Mouse (Mus musculus): Measurements from ENCODE around the gene Plxdc2.

DNA sequence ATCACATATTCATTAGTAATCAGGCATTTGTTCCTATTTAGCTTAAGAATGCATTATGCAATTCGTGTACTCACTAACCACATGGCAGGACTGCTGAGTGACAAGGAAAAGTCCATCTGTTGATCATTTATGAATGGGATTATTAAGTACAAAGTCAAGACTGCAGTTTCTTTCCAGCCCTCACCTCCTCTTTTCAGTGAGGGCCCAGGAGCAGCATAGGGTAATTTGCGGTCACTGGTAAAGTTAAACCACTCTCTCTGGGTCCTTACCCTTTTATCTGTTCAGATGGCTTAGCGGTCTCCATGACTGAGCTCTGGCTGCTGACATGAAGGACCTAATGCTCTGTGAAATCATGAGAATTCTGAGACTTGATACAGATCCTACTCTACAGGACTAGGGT is 248.2 kb downstream of the Plxdc2 start:
- no peak for TF ChIP-seq CTCF (IDR thresholded peaks at IDR 0.05; ENCODE audit: control insufficient read depth, insufficient read depth, low read length)
- no peak for TF ChIP-seq POLR2A (IDR thresholded peaks at IDR 0.05; ENCODE audit: borderline replicate concordance, control insufficient read depth, low read depth, low read length)
